Mouse (Mus musculus): ENCODE data around the gene Syt14.

DNA sequence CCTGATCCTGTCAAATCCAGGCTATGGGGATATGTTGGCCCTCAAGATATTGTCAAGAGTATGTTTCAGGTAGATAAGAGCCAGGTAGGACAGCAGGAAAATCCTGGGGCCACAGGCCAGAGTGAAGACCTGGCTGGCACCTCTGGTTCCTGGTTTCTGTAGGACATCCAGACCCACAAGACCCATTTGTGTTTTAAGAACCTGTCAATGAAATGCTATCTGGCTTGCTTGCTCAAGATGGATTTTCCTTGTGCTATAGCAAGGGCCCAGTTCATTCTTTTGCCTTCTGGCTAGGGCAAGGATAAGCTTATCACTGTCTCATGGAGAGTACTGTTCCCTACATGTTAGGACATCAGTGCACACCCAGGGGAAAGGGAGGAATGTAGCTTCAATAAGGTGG lies 183.5 kb downstream of the Syt14 start:
- TF ChIP-seq POLR2A (IDR thresholded peaks at IDR 0.05; ENCODE audit: insufficient read length, low read depth) (no peak), TCF12 (IDR thresholded peaks at IDR 0.05; ENCODE audit: insufficient read depth, poor library complexity, severe bottlenecking) (no peak), MYOD1 (IDR thresholded peaks at IDR 0.05; ENCODE audit: control insufficient read depth in 1 of 3, insufficient read length in 2 of 3, low read depth in 2 of 3) (no peak), CEBPB (IDR thresholded peaks at IDR 0.05; ENCODE audit: insufficient read depth, poor library complexity, severe bottlenecking) (no peak), MAX (IDR thresholded peaks at IDR 0.05; ENCODE audit: low read depth) (no peak), POLR2AphosphoS2 (IDR thresholded peaks at IDR 0.05; ENCODE audit: insufficient read length, low read depth) (no peak), E2F4 (IDR thresholded peaks at IDR 0.05; ENCODE audit: insufficient read depth) (no peak), MYOG (IDR thresholded peaks at IDR 0.05; ENCODE audit: control insufficient read depth in 1 of 3, insufficient read depth in 1 of 3, insufficient read length in 2 of 3, low read depth in 2 of 3) (no peak), USF1 (IDR thresholded peaks at IDR 0.05; ENCODE audit: low read depth) (no peak)
